Mouse (Mus musculus): ENCODE data around the gene Pdia4. TPM values are rescaled to one million over a fixed set of nuclear protein-coding genes. Genes with fewer than 3 reads are reported as not detected.

Gene Pdia4
- 10 to 100 TPM; 43.9 to 45.5 TPM for total RNA-seq (2023)

GRCm38 (mm10) chr6:47813257-47813878 lies at the start of gene Pdia4:
Gene Pdia4, minus strand, starts transcription at chr6:47813430.

GRCm38 (mm10) chr6:47835482-47835983 lies 22.3 kb upstream of the Pdia4 start, which contains the start of gene Zfp398:
Gene Zfp398, plus strand, starts transcription at chr6:47835661.

GRCm38 (mm10) chr6:47830104-47831078 lies 17.2 kb upstream of the Pdia4 start, which contains the start of gene Zfp786:
Gene Zfp786, minus strand, starts transcription at chr6:47830867.

Other genes starting within 250 kb of the Pdia4 start
- gene Ezh2, start 218.1 kb downstream of the Pdia4 start, total RNA-seq (2023), result 10 to 100 TPM; 88.2 to 95.0 TPM
- under 1 TPM in 1 of 2 experiments, not detected in 1; 0.31 TPM for gene Zfp786, start 17.4 kb upstream of the Pdia4 start, total RNA-seq (2023)
- gene Zfp398, start 22.2 kb upstream of the Pdia4 start, total RNA-seq (2023), result 1 to 10 TPM; 9.0 to 9.2 TPM
- gene Zfp282, start 63.8 kb upstream of the Pdia4 start, total RNA-seq (2023), result 1 to 10 TPM; 8.5 to 9.7 TPM
- gene Zfp212, start 107.0 kb upstream of the Pdia4 start, total RNA-seq (2023), result 10 to 100 TPM; 17.6 to 18.1 TPM
- gene Zfp956, start 140.0 kb upstream of the Pdia4 start, total RNA-seq (2023), result 1 to 10 TPM; 2.9 to 3.4 TPM
- gene Zfp777, start 235.5 kb upstream of the Pdia4 start, total RNA-seq (2023), result 1 to 10 TPM; 6.8 to 8.6 TPM